Mouse (Mus musculus) mouse embryonic stem cell (cell line): ENCODE data around the gene B2m.

Experiments
- in situ Hi-C, 2 experiments: fragments of 300-500 bp; cut with MboI; formaldehyde crosslinking; loops; 1 replicate in 1 of 2; 3 replicates in 1 of 2; pipeline ENCODE4 v1.14.3; 2019 to 2020; ENCODE audit warnings: low sequenced_read_pairs in 2 of 2, low pct_unique_long_range_greater_than_20kb in 1 of 2, mixed read lengths in 1 of 2; ENCODE audit not compliant: unreplicated experiment in 1 of 2

B2m gene

DNA sequence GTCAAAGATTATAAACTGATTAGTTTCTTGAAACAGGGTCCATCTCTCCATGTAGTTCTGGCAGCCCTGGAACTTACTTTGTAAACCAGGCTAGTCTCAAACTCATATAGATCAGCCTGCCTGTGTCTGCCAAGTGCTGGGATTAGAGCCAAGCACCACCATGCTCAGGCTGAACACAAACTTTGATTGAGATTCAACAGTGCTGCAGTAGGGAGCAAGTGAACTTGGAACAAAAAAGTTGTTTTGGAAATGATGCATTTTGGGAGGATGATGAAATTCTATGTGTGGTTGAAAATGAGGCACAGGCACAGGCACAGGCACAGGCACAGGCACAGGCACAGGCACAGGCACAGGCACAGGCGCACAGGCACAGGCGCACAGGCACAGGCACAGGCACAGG is 24.7 kb downstream of the B2m start:
- in situ Hi-C loops: no loop called here

DNA sequence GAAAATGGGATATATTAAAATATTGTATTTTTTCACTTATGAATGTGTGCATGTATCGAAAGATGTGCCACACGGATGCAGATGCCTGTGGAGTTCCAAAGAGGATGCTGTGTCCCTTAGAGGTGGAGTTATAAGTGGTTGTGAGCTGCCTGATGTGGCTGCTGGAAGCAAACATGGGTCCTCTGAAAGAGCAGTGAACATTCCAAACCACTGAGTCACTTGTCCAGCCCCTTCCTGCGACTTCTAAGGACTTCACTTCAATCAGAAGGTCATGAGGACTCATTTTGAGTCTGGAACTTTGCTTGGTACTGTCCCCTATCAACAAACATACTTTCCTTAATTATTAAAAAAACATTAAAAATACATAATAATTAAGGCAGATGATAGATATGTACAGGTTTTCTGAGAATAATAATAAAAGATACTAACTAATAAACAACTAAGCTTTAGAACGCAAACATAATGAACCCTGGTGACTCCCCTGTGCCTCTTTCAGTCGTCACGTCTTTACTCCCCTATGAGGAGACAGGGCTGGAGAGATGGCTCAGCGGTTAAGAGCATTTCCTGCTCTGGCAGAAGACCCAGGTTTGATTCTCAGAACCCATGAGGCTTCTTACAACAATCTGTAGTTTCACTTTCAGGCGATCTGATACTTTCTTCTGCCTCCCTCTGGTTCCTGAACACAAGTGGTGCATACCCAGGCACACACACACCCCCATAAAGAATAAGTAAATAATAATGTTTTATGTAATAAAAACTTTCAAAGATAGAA is 32.8 kb downstream of the B2m start:
- in situ Hi-C loops: no loop called here

DNA sequence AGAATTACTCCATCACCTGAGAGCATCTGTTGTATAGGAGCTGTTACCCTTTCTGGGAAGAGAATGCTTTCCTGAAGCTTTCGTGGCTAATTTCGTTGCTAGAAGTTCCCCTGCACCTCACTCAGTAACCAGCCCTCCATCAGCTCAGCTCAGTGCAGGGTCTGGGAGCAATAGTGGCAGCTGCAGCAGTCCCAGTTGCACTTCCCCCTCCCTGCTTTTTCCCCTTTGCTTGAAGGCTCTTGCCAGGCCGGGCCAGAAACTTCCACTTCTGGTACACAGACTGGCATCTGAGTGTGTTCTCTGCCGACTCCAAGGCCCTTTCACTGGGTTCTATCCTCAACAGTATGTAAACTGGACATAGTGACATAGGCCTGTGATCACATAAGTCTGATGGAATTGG is 37.6 kb downstream of the B2m start:
- in situ Hi-C loops: no loop called here

DNA sequence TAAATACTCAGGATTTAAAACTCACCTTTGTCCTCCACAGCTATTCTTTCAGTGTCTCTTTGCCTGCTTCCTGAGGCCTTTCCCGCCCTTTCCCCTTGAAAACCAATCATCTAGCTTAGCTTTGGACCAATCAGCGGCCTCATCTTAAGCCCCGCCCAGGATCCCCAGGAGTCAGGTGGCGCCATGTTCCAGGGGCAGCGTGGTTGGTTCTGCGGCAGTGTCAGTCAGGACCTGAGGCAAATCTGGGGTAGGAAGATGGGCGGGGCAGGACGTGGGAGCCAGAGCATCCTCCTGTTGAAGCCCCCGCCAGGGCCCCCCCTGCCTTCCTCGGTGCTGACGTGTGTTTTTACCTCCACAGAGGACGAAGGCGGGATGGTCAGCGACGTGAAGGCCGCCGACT is 38.6 kb downstream of the B2m start, which contains the start of the genes Patl2 and Terb2:
Gene Patl2 (minus strand): TSS at position 84 of the 400 bp plus-strand sequence.
Gene Terb2 (plus strand): TSS at position 167 of the 400 bp plus-strand sequence.
- in situ Hi-C loops: no loop called here

DNA sequence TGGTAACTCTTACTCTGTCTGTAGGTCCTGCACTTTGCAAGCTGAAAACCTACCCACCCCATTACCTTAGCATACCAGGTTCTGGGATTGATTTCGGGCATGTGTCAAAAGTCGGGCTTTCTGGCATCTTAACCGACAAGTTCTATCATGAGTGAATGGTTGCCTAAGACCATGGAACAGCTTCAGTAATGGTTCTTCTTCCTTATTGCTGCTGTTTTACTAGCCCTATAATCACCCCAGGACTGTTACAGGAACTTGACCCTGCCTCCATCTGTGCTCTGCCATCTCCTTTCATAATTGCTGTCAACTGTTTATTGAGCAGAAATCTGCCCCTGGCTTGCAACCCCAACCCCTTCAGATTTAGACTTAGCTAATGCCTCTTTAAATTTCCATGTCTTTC is 39.3 kb downstream of the B2m start:
- in situ Hi-C loops: no loop called here

DNA sequence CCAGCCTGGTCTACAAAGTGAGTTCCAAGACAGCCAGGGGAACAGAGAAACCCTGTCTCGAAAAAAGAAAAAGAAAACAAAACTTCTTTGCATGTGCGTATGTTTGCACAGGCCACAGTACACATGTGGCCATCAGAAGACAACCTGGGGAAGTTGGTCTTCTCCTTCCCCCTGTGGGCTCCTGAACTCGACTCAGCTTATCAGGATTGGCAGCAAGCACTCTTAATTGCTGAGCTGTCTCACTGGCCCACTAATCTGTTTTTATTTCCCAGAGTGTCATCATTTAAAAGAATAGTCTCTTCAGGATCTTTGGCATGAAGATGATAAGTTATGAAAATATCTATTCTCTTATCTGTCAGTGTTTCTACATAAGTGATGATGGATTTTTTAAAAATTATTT is 44.4 kb downstream of the B2m start:
- in situ Hi-C loops: no loop called here

DNA sequence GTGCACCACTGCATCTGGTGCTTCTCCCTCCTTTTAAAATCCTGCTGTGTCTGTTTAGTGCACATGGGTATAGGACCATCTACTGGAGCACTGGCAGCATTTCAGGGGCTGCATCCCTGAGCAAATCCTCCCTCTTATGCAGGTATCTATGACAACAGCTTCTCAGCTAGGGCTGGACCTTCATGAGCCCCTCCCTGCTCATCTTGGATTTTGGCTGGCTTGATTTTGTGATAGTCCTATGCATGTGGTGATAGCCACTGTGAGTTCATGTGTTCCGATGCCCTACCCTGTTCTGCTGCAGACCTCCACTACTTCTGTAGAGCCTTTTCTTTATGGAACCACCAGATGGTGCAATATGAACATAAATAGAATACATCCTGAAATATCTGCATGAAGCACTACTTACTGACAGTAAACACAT is 47.0 kb downstream of the B2m start:
- in situ Hi-C loops: no loop called here

DNA sequence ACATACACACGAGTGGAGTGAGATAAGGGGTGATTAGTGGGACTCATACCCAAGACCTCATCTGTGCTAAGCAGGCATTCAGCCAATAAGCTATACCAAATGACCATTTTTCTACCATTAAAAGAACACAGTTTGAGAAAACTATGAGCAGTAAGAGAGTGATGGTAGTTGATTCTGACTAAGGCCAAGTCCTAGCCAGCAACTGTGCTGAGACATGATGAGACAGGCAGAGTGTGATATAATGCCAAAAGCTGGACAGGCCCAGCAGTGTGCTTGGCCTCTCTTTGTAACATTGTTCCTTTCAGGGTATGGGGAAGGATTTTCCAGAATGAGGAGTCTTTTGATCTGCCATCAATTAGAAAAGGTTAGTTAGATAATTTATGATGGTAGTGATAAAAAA is 54.0 kb downstream of the B2m start:
- in situ Hi-C loops: no loop called here
